Comparison of ENCODE assay signal across 8 mouse cellular contexts in genomic region chr15:81871604-81872261, GRCm38 (mm10). TPM values are rescaled to one million over a fixed set of nuclear protein-coding genes. Genes with fewer than 3 reads are reported as not detected.
A peak's percentile ranks its signal among the peaks of the same experiment; 100 is the strongest.
DNase-seq lines count a peak whose midpoint lies in the region; ATAC-seq lines count a peak whose summit lies in the region.

Gene Phf5a, minus strand, starts transcription at chr15:81871911.

- no peaks in the 10 kb centered on the region for H3K27me3 ChIP-seq in erythroblast, embryonic 14.5 days (ENCODE audit: control insufficient read depth)
- H3K27me3 ChIP-seq in heart, embryonic 11.5 days (ENCODE audit: control insufficient read depth, insufficient read depth, low read length): no peaks in the 10 kb centered on the region
- H3K27me3 ChIP-seq in kidney, embryonic 16.5 days (ENCODE audit: insufficient read depth, low read length): no peaks in the 10 kb centered on the region
- no peaks in the 10 kb centered on the region for H3K27me3 ChIP-seq in liver, embryonic 13.5 days
- H3K27me3 ChIP-seq in stomach, embryonic 16.5 days (ENCODE audit: control insufficient read depth, insufficient read depth, low read length): no peaks in the 10 kb centered on the region

- H3K9ac ChIP-seq in heart, embryonic 11.5 days (ENCODE audit: low read depth, low read length): peak within 1 kb of the TSS; percentile 96
- peak within 1 kb of the TSS; percentile 81 for H3K9ac ChIP-seq in kidney, embryonic 16.5 days (replicated peaks; ENCODE audit: low read length)
- peak within 1 kb of the TSS; percentile 88 for H3K9ac ChIP-seq in liver, embryonic 13.5 days
- H3K9ac ChIP-seq in stomach, embryonic 16.5 days (ENCODE audit: low read length): peak within 1 kb of the TSS; percentile 72

- no peaks in the 10 kb centered on the region for H3K9me3 ChIP-seq in erythroblast, embryonic 14.5 days (ENCODE audit: control insufficient read depth, low read length)
- H3K9me3 ChIP-seq in heart, embryonic 11.5 days (replicated peaks; ENCODE audit: control insufficient read depth, low read length): no peaks in the 10 kb centered on the region
- H3K9me3 ChIP-seq in kidney, embryonic 16.5 days (ENCODE audit: low read length): no peaks in the 10 kb centered on the region
- H3K9me3 ChIP-seq in liver, embryonic 13.5 days (replicated peaks): no peaks in the 10 kb centered on the region
- H3K9me3 ChIP-seq in stomach, embryonic 16.5 days (replicated peaks; ENCODE audit: control insufficient read depth, low read length): no peaks in the 10 kb centered on the region

- peak; percentile 84 to 86 for DNase-seq in B cell, adult 2 months
- DNase-seq in adrenal gland, postnatal 4 days (ENCODE audit: low spot score in 2 of 2): peak in 1 of 2 experiments; percentile 63
- peak; percentile 72 for DNase-seq in liver, embryonic 13.5 days
- DNase-seq in neural tube, embryonic 10.5 days (ENCODE audit: extremely low spot score, low spot score): peak; percentile 94

- peak within 1 kb of the TSS; percentile 67 for H3K4me3 ChIP-seq in erythroblast, embryonic 14.5 days (replicated peaks)
- peak within 1 kb of the TSS; percentile 97 for H3K4me3 ChIP-seq in heart, embryonic 11.5 days (ENCODE audit: low read depth, low read length)
- H3K4me3 ChIP-seq in kidney, embryonic 16.5 days (ENCODE audit: low read length): peak within 1 kb of the TSS; percentile 81
- peak within 1 kb of the TSS; percentile 94 for H3K4me3 ChIP-seq in liver, embryonic 13.5 days (replicated peaks)
- H3K4me3 ChIP-seq in stomach, embryonic 16.5 days (replicated peaks; ENCODE audit: low read length): peak within 1 kb of the TSS; percentile 57

- peak within 1 kb of the TSS; percentile 92 for H3K4me2 ChIP-seq in heart, embryonic 11.5 days
- peak within 1 kb of the TSS; percentile 76 for H3K4me2 ChIP-seq in kidney, embryonic 16.5 days (replicated peaks; ENCODE audit: low read depth, low read length)
- H3K4me2 ChIP-seq in liver, embryonic 13.5 days: peak within 1 kb of the TSS; percentile 87
- H3K4me2 ChIP-seq in stomach, embryonic 16.5 days (ENCODE audit: low read depth, low read length): peak within 1 kb of the TSS; percentile 90

- peak within 1 kb of the TSS; percentile 97 for H3K27ac ChIP-seq in heart, embryonic 11.5 days (ENCODE audit: low read depth, low read length)
- peak within 1 kb of the TSS; percentile 97 for H3K27ac ChIP-seq in kidney, embryonic 16.5 days (ENCODE audit: low read length)
- peak within 1 kb of the TSS; percentile 95 for H3K27ac ChIP-seq in liver, embryonic 13.5 days
- H3K27ac ChIP-seq in stomach, embryonic 16.5 days (ENCODE audit: low read length): peak within 1 kb of the TSS; percentile 99

- H3K36me3 ChIP-seq in erythroblast, embryonic 14.5 days (ENCODE audit: control insufficient read depth): peaks cover 53% of the 10 kb centered on the region
- H3K36me3 ChIP-seq in heart, embryonic 11.5 days (ENCODE audit: control insufficient read depth, insufficient read depth, low read length): peaks cover 22% of the 10 kb centered on the region
- H3K36me3 ChIP-seq in kidney, embryonic 16.5 days (ENCODE audit: insufficient read depth, low read length): peaks cover 40% of the 10 kb centered on the region
- peaks cover 42% of the 10 kb centered on the region for H3K36me3 ChIP-seq in liver, embryonic 13.5 days
- H3K36me3 ChIP-seq in stomach, embryonic 16.5 days (ENCODE audit: control insufficient read depth, insufficient read depth, low read length): peaks cover 19% of the 10 kb centered on the region

- peak; percentile 88 for ATAC-seq in heart, embryonic 11.5 days (replicated peaks; ENCODE audit: insufficient number of reproducible peaks, low FRiP score, low TSS enrichment)
- peak; percentile 83 for ATAC-seq in kidney, embryonic 16.5 days (ENCODE audit: low FRiP score, low TSS enrichment)
- ATAC-seq in liver, embryonic 13.5 days (ENCODE audit: low read depth): peak; percentile 80
- ATAC-seq in stomach, embryonic 16.5 days (ENCODE audit: insufficient read depth, low FRiP score): peak; percentile 90

- under 1% methylated on average over 30 of the region's 30 CpGs for WGBS in heart, embryonic 11.5 days (ENCODE audit: insufficient replicate concordance)
- 0% methylated on average over 30 of the region's 30 CpGs for WGBS in kidney, embryonic 16.5 days
- under 1% methylated on average over 30 of the region's 30 CpGs for WGBS in liver, embryonic 13.5 days (ENCODE audit: insufficient replicate concordance)
- WGBS in stomach, embryonic 16.5 days: under 1% methylated on average over 30 of the region's 30 CpGs

- peaks cover 70% of the 10 kb centered on the region for H3K4me1 ChIP-seq in erythroblast, embryonic 14.5 days (ENCODE audit: control insufficient read depth)
- 0 out of 2 replicates have a peak, but pooled peaks cover 7% of the 10 kb centered on the region for H3K4me1 ChIP-seq in heart, embryonic 11.5 days (ENCODE audit: control insufficient read depth, insufficient read depth, low read length)
- H3K4me1 ChIP-seq in kidney, embryonic 16.5 days (ENCODE audit: insufficient read depth, low read length): peaks cover 17% of the 10 kb centered on the region
- peaks cover 60% of the 10 kb centered on the region for H3K4me1 ChIP-seq in liver, embryonic 13.5 days (replicated peaks)
- peaks cover 6% of the 10 kb centered on the region; the same call in 1 of the 2 replicates for H3K4me1 ChIP-seq in stomach, embryonic 16.5 days (ENCODE audit: control insufficient read depth, insufficient read depth, low read length)

RNA-seq across cellular contexts. Expression of gene Phf5a, which starts in this region (rescaled TPM):
- total RNA-seq in adrenal gland, postnatal 4 days (2021): 10 to 100 TPM; 62.7 to 71.2 TPM
- polyA plus RNA-seq in erythroblast, embryonic 14.5 days (2012): 1.9 and 3.0 TPM in 2 replicates
- 119 and 131 TPM in 2 replicates for polyA plus RNA-seq in heart, embryonic 11.5 days (2014; fragmentation: Nextera tagmentation; extraction: Ambion mirVana)
- 167 and 172 TPM in 2 replicates for polyA plus RNA-seq in kidney, embryonic 16.5 days (2015; fragmentation: Nextera tagmentation; extraction: Ambion mirVana)
- 132 and 139 TPM in 2 replicates for polyA plus RNA-seq in liver, embryonic 13.5 days (2015; fragmentation: Nextera tagmentation; extraction: Ambion mirVana)
- 112 and 120 TPM in 2 replicates for polyA plus RNA-seq in stomach, embryonic 16.5 days (2015; fragmentation: Nextera tagmentation; extraction: Ambion mirVana)

Comparison
In these comparisons a context has a peak if more than half of its experiments do, and no peak if none do; other contexts are left out.
1. RNA of gene Phf5a (polyA plus RNA-seq): 167 to 172 TPM in kidney, embryonic 16.5 days, 132 to 139 TPM in liver, embryonic 13.5 days, 119 to 131 TPM in heart, embryonic 11.5 days and 112 to 120 TPM in stomach, embryonic 16.5 days; 1.9 to 3.0 TPM in erythroblast, embryonic 14.5 days; every median in the first group is over 10 times any median in the second.
2. Peak in every context shown above with its lines, with median percentiles within 50 percentile points of each other: H3K4me3 ChIP-seq, ATAC-seq, H3K27ac ChIP-seq, H3K4me2 ChIP-seq and H3K9ac ChIP-seq.